Mouse (Mus musculus): ENCODE measurements around the gene Sun2. TPM values are rescaled to one million over a fixed set of nuclear protein-coding genes. Genes with fewer than 3 reads are reported as not detected.

The Sun2 gene
- total and polyA plus RNA-seq, 3 experiments: 57.9 to 96.7 (median 83.3) TPM

DNA sequence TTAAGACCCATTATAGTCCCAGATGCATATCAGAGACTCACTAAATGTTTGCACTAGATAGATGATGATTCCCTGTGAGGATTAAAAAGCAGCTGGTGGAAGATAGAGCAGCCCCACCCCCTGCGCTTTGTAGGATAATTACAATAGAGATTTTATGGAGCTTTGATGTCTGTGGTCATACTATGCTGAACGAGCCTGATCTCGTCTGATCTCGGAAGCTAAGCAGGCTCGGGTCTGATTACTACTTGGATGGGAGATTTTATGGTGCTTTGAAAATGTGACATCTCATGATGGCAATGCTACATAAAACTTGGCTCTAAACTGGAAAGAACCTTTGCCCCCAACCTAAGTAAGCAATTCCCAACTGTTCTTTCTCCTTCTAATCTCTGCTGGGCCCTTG lies 50.0 kb downstream of the Sun2 start:
- WGBS: 92% methylated on average over 5 of the region's 5 CpGs
- Histone ChIP-seq H3K27me3 (ENCODE audit: control insufficient read depth, insufficient read depth, low read length) (no peaks in the 10 kb centered on the region), H3K9ac (ENCODE audit: low read depth, low read length) (no peak overlapping the region), H3K27ac (no peak overlapping the region), H3K36me3 (ENCODE audit: control insufficient read depth, insufficient read depth, low read length) (no peaks in the 10 kb centered on the region; the same call in 1 of the 2 replicates), H3K79me2 (replicated peaks; ENCODE audit: control insufficient read depth, insufficient read depth, low read length) (peaks cover 8% of the 10 kb centered on the region), H3K4me1 (ENCODE audit: control insufficient read depth, insufficient read depth, low read length) (peaks cover 7% of the 10 kb centered on the region), H3K4me3 (no peak overlapping the region)
- no peak for DNase-seq
- intact Hi-C loops (cut with DNase I): loop anchor here (5.0 kb wide), 1 partner anchor 35 kb away; no protein-coding TSS in a partner anchor
- TF ChIP-seq CTCF (IDR thresholded peaks at IDR 0.05): no peak
- no peak for TF ChIP-seq EP300 (IDR thresholded peaks at IDR 0.05; ENCODE audit: insufficient read depth, low read depth, low read length)
- TF ChIP-seq POLR2A (IDR thresholded peaks at IDR 0.05; ENCODE audit: insufficient read depth, low read depth, low read length): no peak

DNA sequence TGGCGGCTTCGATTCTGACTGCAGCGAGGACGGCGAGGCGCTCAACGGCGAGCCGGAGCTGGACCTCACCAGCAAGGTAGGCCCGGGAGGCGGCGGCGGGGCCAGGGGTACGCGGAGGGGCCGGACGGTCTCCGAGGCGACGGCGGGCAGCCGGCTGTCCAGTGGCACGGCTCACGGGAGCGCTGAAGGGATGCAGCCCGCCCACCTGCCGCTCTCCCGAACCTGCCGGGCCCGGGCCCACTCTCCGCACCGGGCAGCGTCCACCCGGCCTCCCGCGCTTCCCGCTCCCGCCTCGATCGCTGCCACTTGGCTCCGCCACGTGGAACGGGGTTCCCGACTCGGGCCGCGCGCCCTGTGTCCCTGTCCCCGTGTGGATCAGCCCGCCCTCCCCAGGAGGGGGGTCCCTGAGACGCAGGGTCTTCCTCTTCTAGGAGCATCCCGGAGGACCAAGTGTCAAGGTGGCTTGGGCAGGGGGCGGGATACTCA lies 51.3 kb downstream of the Sun2 start:
- H3K4me1 ChIP-seq (ENCODE audit: control insufficient read depth, insufficient read depth, low read length): peaks cover 9% of the 10 kb centered on the region
- H3K27ac ChIP-seq: peak overlapping the region; percentile 87
- no peak for DNase-seq
- H3K27me3 ChIP-seq (ENCODE audit: control insufficient read depth, insufficient read depth, low read length): no peaks in the 10 kb centered on the region
- peak overlapping the region; percentile 97 for H3K4me3 ChIP-seq
- intact Hi-C loops (cut with DNase I): loop anchor here (2.0 to 5.0 kb wide), 2 partner anchors 36 to 52 kb away; partner anchors contain the start of gene Sun2
- H3K36me3 ChIP-seq (ENCODE audit: control insufficient read depth, insufficient read depth, low read length): no peaks in the 10 kb centered on the region; the same call in 1 of the 2 replicates
- peaks cover 7% of the 10 kb centered on the region for H3K79me2 ChIP-seq (replicated peaks; ENCODE audit: control insufficient read depth, insufficient read depth, low read length)
- under 1% methylated on average over 52 of the region's 53 CpGs for WGBS
- H3K9ac ChIP-seq (ENCODE audit: low read depth, low read length): peak overlapping the region; percentile 95
- TF ChIP-seq CTCF (IDR thresholded peaks at IDR 0.05) (no peak), EP300 (IDR thresholded peaks at IDR 0.05; ENCODE audit: insufficient read depth, low read depth, low read length) (no peak), POLR2A (IDR thresholded peaks at IDR 0.05; ENCODE audit: insufficient read depth, low read depth, low read length) (no peak)

DNA sequence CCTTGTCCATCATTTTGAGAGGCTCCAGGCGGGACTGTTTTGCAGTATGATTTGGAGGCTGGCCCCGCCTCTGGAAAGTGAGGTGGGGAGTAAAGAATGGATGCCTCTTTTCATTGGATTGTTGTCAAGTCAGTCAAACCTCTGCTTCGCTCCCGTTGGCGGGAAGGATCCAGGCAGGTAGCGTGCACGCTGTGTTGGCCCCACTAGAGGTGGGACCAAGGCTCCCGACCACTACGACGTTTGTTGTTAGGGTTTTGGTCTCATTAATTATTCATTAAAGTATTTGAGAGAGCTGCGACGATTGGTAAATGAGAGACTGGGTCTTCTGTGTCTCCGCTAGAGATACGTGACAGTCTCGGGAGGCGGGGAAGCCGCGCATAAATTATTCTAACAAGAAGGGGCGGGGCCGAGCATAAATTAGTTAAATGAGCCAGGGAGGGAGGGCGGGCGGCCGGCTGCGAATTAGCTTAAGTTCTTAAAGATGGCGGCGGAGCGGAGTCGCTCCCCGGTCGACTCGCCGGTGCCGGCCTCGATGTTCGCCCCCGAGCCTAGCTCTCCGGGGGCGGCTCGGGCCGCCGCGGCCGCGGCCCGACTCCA lies 51.8 kb downstream of the Sun2 start, which contains the start of gene Gtpbp1:
Gene Gtpbp1, plus strand, starts transcription at position 420 of the 597 bp plus-strand sequence.
- H3K79me2 ChIP-seq (replicated peaks; ENCODE audit: control insufficient read depth, insufficient read depth, low read length): peaks cover 7% of the 10 kb centered on the region
- peak within 1 kb of the TSS; percentile 97 for H3K4me3 ChIP-seq
- peak within 1 kb of the TSS; percentile 95 for H3K9ac ChIP-seq (ENCODE audit: low read depth, low read length)
- H3K4me1 ChIP-seq (ENCODE audit: control insufficient read depth, insufficient read depth, low read length): peaks cover 12% of the 10 kb centered on the region
- H3K27ac ChIP-seq: peak within 1 kb of the TSS; percentile 87
- WGBS: under 1% methylated on average over 45 of the region's 45 CpGs
- peak; percentile 95 to 99 for DNase-seq
- TF ChIP-seq POLR2A (IDR thresholded peaks at IDR 0.05; ENCODE audit: insufficient read depth, low read depth, low read length) (peak; percentile 73), CTCF (IDR thresholded peaks at IDR 0.05) (no peak), EP300 (IDR thresholded peaks at IDR 0.05; ENCODE audit: insufficient read depth, low read depth, low read length) (no peak; the same call in 1 of the 2 replicates)
- H3K36me3 ChIP-seq (ENCODE audit: control insufficient read depth, insufficient read depth, low read length): no peaks in the 10 kb centered on the region; the same call in 1 of the 2 replicates
- intact Hi-C loops (cut with DNase I): loop anchor here (2.0 to 5.0 kb wide), 2 partner anchors 37 to 52 kb away; partner anchors contain the start of gene Sun2
- no peaks in the 10 kb centered on the region for H3K27me3 ChIP-seq (ENCODE audit: control insufficient read depth, insufficient read depth, low read length)

DNA sequence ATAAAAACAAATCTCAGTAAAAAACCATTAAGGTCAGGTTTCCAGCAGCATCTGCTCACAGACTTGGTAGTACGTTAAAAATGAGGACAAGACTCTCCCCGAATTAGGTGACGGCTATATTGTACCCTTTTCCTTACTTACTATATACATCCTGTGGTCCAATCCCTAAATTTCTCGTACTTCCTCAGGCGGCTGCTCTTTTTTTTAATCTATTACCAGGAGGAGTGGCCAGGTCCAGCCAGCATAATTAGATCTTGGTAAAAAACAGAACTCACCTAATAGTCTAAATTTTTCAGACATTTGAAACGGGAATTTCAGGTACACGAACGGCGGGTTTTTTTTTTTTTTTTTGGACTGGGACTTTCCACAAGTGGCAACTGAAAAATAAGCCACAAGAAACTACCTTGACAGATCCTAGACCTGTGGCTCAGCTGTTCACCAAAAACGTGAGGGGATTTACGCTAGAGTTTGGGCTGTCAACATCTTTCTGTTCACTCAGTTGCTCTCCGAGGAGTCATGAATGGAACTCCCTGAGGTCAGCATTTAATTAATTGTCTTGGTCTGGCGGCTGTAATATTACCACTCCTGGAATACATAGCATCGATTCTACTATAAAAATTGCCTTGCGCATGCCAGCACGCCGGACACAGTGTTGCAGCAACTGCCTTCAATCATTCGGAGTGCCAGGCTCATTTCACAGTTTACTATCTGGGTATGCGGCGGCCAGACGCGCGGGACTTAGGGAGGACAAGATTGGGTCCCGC lies 52.5 kb downstream of the Sun2 start:
- intact Hi-C loops (cut with DNase I): loop anchor here (2.0 to 5.0 kb wide), 2 partner anchors 37 to 53 kb away; partner anchors contain the start of gene Sun2
- TF ChIP-seq POLR2A (IDR thresholded peaks at IDR 0.05; ENCODE audit: insufficient read depth, low read depth, low read length) (no peak), CTCF (IDR thresholded peaks at IDR 0.05) (no peak), EP300 (IDR thresholded peaks at IDR 0.05; ENCODE audit: insufficient read depth, low read depth, low read length) (0 out of 2 replicates have a peak, but pooled peaks have one; percentile 42)
- peaks cover 17% of the 10 kb centered on the region for H3K4me1 ChIP-seq (ENCODE audit: control insufficient read depth, insufficient read depth, low read length)
- H3K79me2 ChIP-seq (replicated peaks; ENCODE audit: control insufficient read depth, insufficient read depth, low read length): peaks cover 5% of the 10 kb centered on the region
- H3K27ac ChIP-seq: peak overlapping the region; percentile 57
- peak overlapping the region; percentile 24 for H3K9ac ChIP-seq (ENCODE audit: low read depth, low read length)
- H3K4me3 ChIP-seq: peak overlapping the region; percentile 55
- H3K36me3 ChIP-seq (ENCODE audit: control insufficient read depth, insufficient read depth, low read length): no peaks in the 10 kb centered on the region; the same call in none of the 2 replicates
- 12% methylated on average over 24 of the region's 24 CpGs for WGBS
- DNase-seq: no peak
- H3K27me3 ChIP-seq (ENCODE audit: control insufficient read depth, insufficient read depth, low read length): no peaks in the 10 kb centered on the region

DNA sequence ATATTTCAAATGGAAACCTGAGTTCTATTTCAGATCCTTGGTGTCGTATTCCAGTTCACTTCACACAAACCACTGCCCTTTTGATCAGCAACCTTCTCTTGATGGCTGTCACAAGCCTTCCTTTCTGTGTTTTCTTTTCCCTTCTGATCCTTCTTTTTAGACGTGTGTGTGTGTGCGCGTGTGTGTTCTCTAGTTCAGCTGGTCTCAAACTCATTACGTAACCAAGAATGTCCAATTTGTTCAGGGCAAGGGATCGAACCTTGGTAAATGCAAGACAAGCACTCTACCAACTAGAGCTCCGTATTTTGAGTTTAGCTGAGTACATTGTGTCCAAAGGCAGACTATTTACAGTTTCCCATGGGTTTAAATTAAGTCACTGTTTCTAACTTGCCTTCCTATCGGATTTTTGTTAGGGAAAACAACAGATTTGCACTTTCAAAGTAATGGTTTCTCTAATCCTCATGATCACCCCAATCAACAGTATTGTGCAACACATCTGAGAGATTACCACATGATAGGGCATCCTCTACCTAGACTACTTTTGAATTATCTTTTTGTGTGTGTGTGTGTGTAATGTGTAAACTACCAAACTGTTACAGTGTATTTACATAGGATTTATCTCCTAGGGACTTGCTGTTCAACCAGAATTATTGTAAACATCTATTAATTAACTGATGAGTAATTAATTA lies 53.9 kb downstream of the Sun2 start:
- 4% methylated on average over 8 of the region's 8 CpGs for WGBS
- peaks cover 20% of the 10 kb centered on the region for H3K4me1 ChIP-seq (ENCODE audit: control insufficient read depth, insufficient read depth, low read length)
- peaks cover under 1% of the 10 kb centered on the region for H3K36me3 ChIP-seq (ENCODE audit: control insufficient read depth, insufficient read depth, low read length)
- TF ChIP-seq EP300 (IDR thresholded peaks at IDR 0.05; ENCODE audit: insufficient read depth, low read depth, low read length): no peak
- peaks cover 7% of the 10 kb centered on the region for H3K79me2 ChIP-seq (replicated peaks; ENCODE audit: control insufficient read depth, insufficient read depth, low read length)
- H3K27ac ChIP-seq: peak overlapping the region; percentile 99
- no peaks in the 10 kb centered on the region for H3K27me3 ChIP-seq (ENCODE audit: control insufficient read depth, insufficient read depth, low read length)
- intact Hi-C loops (cut with DNase I): no loop called here
- DNase-seq: no peak
- H3K9ac ChIP-seq (ENCODE audit: low read depth, low read length): peak overlapping the region; percentile 63
- peak overlapping the region; percentile 86 for H3K4me3 ChIP-seq

Measured in heart, adult 2 months (tissue).